Mouse (Mus musculus): ENCODE data around the gene Tmem230.

Tmem230 gene

DNA sequence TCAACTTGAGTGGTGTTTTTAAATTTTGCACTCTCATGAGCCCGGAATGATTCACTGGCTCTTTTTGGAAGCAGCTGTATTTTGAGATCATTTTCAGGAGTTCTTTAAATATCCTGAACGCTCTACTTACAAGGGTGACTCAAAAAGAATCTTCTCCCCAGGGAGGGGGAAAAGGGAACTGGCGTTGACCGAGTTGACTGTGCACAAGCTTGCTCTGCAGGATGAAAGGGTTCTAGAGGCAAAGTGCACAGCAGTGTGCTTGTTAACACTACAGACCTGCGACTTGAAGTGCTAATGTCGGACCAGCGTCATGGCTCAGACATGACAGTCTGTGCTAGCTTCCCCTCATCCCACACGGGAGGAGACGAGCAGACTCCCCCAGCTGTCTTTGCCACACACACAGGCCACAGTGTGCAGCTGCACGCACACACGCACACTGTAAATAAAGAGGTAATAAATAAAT is 26.0 kb downstream of the Tmem230 start:
- peak; percentile 24 for DNase-seq

DNA sequence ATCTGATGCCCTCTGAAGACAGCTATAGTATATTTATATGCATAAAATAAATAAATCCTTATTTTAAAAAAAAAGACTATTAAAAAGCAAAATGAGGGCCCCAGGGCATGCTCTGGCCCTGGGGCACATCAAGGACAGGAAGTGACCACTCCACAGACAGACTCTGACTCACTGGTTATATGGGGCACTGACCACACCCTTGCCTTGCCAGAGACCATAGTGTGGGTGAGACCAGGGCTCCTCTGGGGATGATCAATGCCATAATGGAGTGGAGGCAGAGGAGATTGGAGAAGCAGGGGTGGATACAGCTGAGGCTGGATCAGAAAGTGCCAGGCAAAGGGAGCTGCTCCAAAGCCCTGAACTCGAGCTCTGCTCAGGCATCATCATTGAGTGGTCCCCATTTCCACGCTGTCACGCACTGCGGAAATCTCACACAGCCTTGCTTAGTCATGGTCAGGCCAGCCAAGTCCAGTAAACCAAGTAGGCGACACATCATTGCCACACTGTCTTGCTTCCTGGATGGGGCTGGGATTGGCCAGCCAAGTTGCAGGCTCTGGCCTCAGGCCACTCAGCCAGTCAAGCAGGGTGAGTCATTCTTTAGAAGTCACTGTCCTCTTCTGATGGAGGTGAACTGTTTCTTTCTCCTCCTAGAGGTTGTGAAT is 35.5 kb downstream of the Tmem230 start:
- no peak for DNase-seq

DNA sequence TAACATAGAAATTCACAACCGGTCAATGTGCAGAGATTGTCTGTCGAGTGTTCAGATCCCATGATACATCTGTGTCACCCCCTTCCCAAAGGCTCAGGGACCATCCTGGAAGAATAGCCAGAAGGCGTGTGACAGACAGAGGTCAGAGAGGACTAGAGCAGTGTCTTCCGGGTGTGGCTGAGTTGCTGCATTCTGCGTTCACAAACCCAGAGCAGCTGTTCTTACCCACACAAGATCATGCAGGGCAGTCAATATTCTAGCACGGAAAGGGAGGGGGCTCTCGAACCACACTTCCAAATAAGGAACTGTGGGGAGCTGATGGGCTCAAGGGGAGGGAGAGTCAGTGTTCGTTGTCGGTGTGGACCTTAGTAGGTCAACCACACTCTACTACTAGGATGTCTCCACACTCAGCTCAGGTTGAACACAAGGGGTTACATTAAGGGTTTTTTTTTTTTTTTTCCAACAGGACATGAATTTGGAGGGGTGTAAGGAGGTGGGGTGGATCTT is 36.7 kb downstream of the Tmem230 start:
- no peak for DNase-seq

DNA sequence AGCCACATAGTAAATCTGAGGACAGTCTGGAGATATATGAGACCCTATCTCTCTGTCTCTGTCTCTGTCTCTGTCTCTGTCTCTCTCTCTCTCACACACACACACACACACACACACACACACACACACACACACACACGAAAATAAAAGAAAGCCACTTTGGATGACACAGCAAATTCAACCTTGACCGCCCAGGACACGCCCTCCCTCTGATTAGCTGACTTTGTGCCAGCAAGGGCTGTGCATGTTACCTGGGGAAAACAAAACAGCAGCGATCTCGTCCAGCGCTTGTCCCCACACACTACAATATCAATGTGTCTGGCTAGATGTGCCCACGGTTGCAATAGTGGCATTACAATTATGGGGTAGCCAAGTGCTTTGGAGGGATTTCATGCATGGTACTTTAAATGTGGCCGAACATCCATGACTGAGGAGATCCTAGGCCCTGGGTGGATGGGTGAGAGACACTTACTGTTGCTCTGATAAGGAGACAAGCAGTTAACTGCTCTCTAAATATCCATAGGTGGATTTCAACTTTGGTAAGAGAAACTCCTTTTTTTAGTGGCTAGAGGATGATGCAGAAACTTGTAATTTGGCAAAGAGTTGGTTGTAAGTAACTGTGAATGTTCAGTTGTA is 39.2 kb downstream of the Tmem230 start:
- DNase-seq, result no peak

DNA sequence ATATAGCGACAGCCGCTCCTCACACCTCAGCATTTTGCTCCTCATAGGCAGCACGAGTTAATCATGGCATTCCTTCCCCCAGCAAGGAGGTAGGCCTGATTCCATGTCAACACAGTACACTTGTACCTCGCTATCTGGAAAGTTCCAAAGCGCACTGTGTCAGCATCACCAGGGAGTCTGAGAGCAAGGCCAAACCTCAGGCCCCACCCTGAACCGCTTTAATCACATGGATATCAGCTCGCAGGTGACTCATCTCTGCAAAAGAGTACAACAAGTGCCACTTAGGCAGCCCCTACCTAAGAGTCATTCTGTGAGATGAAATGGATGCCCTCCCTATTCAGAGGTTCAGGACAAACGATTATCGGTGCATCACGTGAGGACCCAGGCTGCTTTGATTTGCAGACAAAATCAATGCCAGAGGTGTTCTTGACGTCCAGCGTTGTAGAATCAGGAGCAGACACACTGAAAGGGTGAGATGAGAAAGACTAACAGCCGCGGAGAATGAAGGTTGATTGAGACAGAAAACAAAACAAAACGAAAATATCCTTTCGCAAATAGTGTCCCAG is 41.2 kb downstream of the Tmem230 start:
- no peak for DNase-seq

DNA sequence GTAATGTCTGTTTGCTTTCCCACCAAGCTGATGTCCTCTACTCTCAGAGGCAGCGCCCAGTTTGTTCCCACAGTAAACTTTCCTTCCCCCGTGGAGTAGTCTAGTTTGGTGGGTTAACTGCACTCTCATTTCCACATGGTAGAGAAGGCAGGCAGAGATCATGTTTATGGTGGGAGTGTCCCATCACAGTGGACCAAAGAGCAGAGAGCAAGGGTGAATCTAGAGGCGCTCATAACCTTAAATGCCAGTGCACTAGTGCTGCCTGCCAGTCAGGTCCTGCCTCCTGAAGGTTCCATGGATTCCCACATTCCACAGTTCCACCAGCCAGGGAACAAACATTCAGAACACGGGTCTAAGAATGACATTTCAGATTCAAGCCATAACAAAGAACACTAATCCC is 42.1 kb downstream of the Tmem230 start:
- DNase-seq, result no peak

DNA sequence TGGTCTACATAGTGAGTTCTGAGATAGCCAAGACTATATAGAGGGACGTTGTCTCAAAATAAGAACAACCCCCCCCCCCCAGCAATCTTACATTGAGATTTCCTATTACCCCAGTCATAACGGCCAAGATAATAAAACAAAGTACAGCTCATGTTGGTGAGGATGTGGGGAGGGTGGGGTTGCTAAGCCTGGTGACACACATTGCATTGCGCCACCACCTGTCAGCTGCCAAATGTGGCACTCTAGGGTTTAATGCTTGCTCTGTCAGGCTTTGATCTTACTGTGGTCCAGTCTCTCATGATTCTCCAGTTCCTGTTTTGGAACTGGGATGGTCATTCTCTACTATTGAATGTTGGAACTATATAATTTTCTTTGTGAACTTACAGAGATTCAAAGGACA is 43.8 kb downstream of the Tmem230 start:
- no peak for DNase-seq

DNA sequence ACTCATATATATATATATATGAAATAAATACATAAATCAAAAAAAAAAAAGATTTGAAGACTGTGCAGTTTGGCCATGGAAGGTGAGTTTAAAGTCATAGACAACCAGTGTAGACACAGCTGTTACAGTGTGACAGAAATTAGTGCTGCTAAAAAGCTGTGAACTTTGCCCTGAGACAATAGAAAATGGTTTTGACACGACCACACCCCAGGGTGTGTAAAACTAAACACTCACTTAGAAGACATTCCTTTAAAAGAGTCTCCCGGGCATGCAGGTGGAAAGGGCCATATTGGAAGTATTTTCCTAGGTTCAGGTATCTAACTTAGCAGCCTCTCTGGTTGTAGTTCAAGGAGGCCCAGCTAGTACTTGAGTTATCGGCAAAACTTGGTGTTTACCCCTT is 44.4 kb downstream of the Tmem230 start:
- no peak for DNase-seq

DNA sequence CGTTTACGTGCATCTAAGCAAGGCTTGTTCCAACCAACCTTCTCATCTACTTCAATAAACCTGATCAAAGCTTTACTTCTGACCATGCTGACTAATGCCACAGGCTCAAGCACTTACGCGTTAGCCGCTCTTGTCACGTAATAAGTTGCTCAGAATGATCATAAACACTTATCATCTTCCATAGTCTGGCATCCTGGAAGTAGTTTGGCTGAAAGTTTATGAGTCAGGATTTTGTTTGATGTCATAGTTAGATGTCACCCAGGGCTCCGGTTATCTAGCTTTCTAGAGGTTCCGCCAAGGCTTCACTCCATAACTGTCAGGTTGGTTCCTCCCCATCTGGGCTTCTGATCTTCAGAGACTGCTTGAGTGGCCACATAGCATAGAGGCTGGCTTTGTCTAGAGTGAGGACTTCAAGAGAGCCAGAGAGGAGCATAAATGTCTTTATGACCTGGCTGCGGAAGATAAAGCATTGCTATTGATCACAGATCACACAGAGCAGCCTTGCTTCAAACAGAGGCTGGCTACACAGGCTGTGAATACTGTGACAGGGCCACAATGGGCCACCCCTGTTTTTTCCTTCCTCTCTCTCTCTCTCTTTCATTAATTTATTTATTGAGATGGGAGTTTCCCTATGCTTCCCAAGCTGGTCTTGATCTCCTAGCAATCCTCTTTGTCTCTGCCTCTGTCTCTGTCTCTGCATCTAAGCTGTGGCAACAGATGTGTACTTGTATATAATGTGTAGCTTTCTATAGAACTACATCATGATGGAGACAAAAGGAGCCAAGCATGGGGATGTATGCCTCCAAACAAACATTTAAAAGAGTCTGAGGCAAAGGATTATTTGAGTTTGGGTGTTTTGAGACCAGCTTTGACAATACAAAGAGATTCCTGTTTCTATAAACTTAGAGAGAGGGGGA is 49.3 kb downstream of the Tmem230 start:
- no peak for DNase-seq

DNA sequence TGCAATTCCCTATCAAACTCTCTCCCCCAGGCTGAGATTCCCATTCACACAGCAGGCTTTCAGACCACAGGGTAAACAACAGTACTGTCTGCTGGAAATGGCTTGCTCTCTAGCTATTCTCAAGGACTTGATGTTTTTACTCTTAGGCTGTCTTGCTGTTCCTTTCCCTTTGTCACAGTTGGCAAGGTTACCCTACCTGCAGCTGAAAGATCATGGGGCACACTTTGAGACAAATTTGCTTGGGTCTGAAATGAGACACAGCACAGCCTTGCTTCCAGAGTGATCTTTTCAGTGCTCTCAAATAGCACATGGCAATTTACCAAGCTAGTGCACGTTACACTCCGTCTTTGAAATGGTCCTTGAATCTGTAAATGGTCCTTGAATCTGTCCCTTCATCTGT is 52.0 kb downstream of the Tmem230 start:
- DNase-seq, result no peak

DNA sequence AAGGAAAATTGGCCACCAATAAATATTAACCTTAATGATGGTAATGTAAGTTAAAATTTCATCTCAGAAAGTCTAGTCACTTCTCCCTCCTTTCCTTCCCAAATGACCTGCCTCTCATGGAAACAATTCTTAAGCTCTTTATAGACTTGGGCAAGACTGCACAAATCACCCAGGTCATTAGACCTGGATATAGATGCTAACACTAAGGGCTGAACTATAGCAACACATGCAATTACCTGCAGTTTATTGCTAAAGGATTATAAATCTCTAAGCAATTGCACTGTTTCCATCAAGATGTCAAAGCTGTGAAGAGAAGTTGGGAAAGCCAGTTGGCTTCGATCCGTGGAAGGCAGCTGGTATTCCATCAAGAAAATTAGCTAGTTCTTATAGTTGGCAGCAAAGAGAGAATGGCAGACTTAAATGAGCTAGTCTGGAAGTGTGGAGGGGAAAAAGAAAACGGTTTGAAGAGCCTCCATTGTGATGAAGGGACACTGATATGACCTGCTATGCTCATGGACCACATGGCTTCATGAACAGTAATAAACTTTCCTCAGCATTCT is 56.9 kb downstream of the Tmem230 start:
- no peak for DNase-seq
